Mouse (Mus musculus): ENCODE data around the gene Pycard. TPM values are rescaled to one million over a fixed set of nuclear protein-coding genes. Genes with fewer than 3 reads are reported as not detected.
"Not testable (repeated sequence)": the region's sequence is repeated elsewhere in the genome, so short reads cannot be mapped to it uniquely, and the experiment has no call there.

Pycard gene
- polyA plus RNA-seq (2015; fragmentation: Nextera tagmentation; extraction: Ambion mirVana), result 177 and 185 TPM in 2 replicates

GRCm38 (mm10) chr7:127993341-127993977, at the start of gene Pycard:
TSS of gene Pycard (minus strand) at chr7:127993867.
- H3K4me1 ChIP-seq, result no peaks in the 10 kb centered on the region; the same call in 1 of the 2 replicates
- H3K9ac ChIP-seq, result peak within 1 kb of the TSS; percentile 27; the same call in 1 of the 2 replicates
- H3K27ac ChIP-seq, result peak within 1 kb of the TSS; percentile 84
- H3K36me3 ChIP-seq, result peaks cover 4% of the 10 kb centered on the region; the same call in 1 of the 2 replicates
- WGBS, result 10% methylated on average over 18 of the region's 18 CpGs
- no peaks in the 10 kb centered on the region for H3K9me3 ChIP-seq
- ATAC-seq (ENCODE audit: insufficient read depth, low FRiP score, low read depth), result peak; percentile 68
- no peaks in the 10 kb centered on the region for H3K27me3 ChIP-seq (replicated peaks)
- H3K4me2 ChIP-seq, result peak within 1 kb of the TSS; percentile 63
- peak within 1 kb of the TSS; percentile 44 for H3K4me3 ChIP-seq (replicated peaks)

GRCm38 (mm10) chr7:128042161-128042820, 48.6 kb upstream of the Pycard start:
- H3K4me3 ChIP-seq (replicated peaks); H3K4me1 ChIP-seq; H3K36me3 ChIP-seq; H3K9ac ChIP-seq; H3K27ac ChIP-seq; H3K27me3 ChIP-seq (replicated peaks); H3K4me2 ChIP-seq; H3K9me3 ChIP-seq; ATAC-seq (ENCODE audit: insufficient read depth, low FRiP score, low read depth): not testable (repeated sequence)
- WGBS, result 72% methylated on average over 15 of the region's 15 CpGs

- Histone ChIP-seq H3K27ac (no peak overlapping the region), H3K4me2 (no peak overlapping the region), H3K4me1 (no peaks in the 10 kb centered on the region), H3K4me3 (replicated peaks) (no peak overlapping the region), H3K9me3 (no peaks in the 10 kb centered on the region), H3K27me3 (replicated peaks) (no peaks in the 10 kb centered on the region), H3K36me3 (no peaks in the 10 kb centered on the region), H3K9ac (no peak overlapping the region)
- ATAC-seq (ENCODE audit: insufficient read depth, low FRiP score, low read depth), result no peak
- WGBS, result 88% methylated on average over 4 of the region's 4 CpGs
Observed at GRCm38 (mm10) chr7:128033616-128034015, 39.9 kb upstream of the Pycard start.

GRCm38 (mm10) chr7:128032989-128033293, 39.3 kb upstream of the Pycard start:
- Histone ChIP-seq H3K27ac (peak overlapping the region; percentile 67), H3K36me3 (no peaks in the 10 kb centered on the region), H3K4me2 (no peak overlapping the region), H3K27me3 (replicated peaks) (no peaks in the 10 kb centered on the region), H3K9ac (no peak overlapping the region), H3K4me1 (no peaks in the 10 kb centered on the region), H3K9me3 (no peaks in the 10 kb centered on the region), H3K4me3 (replicated peaks) (no peak overlapping the region)
- WGBS, result 90% methylated on average over 3 of the region's 3 CpGs
- peak; percentile 29; the same call in 1 of the 2 replicates for ATAC-seq (ENCODE audit: insufficient read depth, low FRiP score, low read depth)

- no peak overlapping the region for H3K4me2 ChIP-seq
- 72% methylated on average over 5 of the region's 5 CpGs for WGBS
- H3K36me3 ChIP-seq, result no peaks in the 10 kb centered on the region
- peak; percentile 74 for ATAC-seq (ENCODE audit: insufficient read depth, low FRiP score, low read depth)
- no peaks in the 10 kb centered on the region for H3K9me3 ChIP-seq
- H3K4me1 ChIP-seq, result no peaks in the 10 kb centered on the region
- H3K27ac ChIP-seq, result peak overlapping the region; percentile 67
- no peak overlapping the region for H3K9ac ChIP-seq
- no peaks in the 10 kb centered on the region for H3K27me3 ChIP-seq (replicated peaks)
- no peak overlapping the region for H3K4me3 ChIP-seq (replicated peaks)
Observed at GRCm38 (mm10) chr7:128032290-128032988, 38.8 kb upstream of the Pycard start.

- H3K27ac ChIP-seq, result peak overlapping the region; percentile 67
- H3K27me3 ChIP-seq (replicated peaks), result no peaks in the 10 kb centered on the region
- H3K4me2 ChIP-seq, result no peak overlapping the region
- no peaks in the 10 kb centered on the region for H3K4me1 ChIP-seq
- WGBS, result 42% methylated on average over 9 of the region's 9 CpGs
- no peaks in the 10 kb centered on the region for H3K36me3 ChIP-seq
- peak; percentile 84 for ATAC-seq (ENCODE audit: insufficient read depth, low FRiP score, low read depth)
- no peak overlapping the region for H3K4me3 ChIP-seq (replicated peaks)
- H3K9ac ChIP-seq, result no peak overlapping the region
- H3K9me3 ChIP-seq, result no peaks in the 10 kb centered on the region
Observed at GRCm38 (mm10) chr7:128031403-128031976, 37.8 kb upstream of the Pycard start.

- 74% methylated on average over 4 of the region's 4 CpGs for WGBS
- Histone ChIP-seq H3K27ac (no peak overlapping the region), H3K4me2 (no peak overlapping the region), H3K9me3 (no peaks in the 10 kb centered on the region), H3K4me1 (no peaks in the 10 kb centered on the region), H3K9ac (no peak overlapping the region), H3K36me3 (no peaks in the 10 kb centered on the region), H3K27me3 (replicated peaks) (no peaks in the 10 kb centered on the region), H3K4me3 (replicated peaks) (no peak overlapping the region)
- ATAC-seq (ENCODE audit: insufficient read depth, low FRiP score, low read depth), result no peak
Observed at GRCm38 (mm10) chr7:128025381-128025780, 31.7 kb upstream of the Pycard start.

- no peak overlapping the region for H3K27ac ChIP-seq
- WGBS, result 81% methylated on average over 4 of the region's 4 CpGs
- H3K27me3 ChIP-seq (replicated peaks), result no peaks in the 10 kb centered on the region
- no peak overlapping the region for H3K4me2 ChIP-seq
- H3K36me3 ChIP-seq, result no peaks in the 10 kb centered on the region
- no peak overlapping the region for H3K4me3 ChIP-seq (replicated peaks)
- H3K9me3 ChIP-seq, result no peaks in the 10 kb centered on the region
- H3K4me1 ChIP-seq, result no peaks in the 10 kb centered on the region
- H3K9ac ChIP-seq, result no peak overlapping the region
- ATAC-seq (ENCODE audit: insufficient read depth, low FRiP score, low read depth), result no peak
Observed at GRCm38 (mm10) chr7:128024932-128025331, 31.3 kb upstream of the Pycard start.

- no peak for ATAC-seq (ENCODE audit: insufficient read depth, low FRiP score, low read depth)
Observed at GRCm38 (mm10) chr7:128024364-128024763, 30.7 kb upstream of the Pycard start.

GRCm38 (mm10) chr7:128023565-128023964, 29.9 kb upstream of the Pycard start:
- H3K4me1 ChIP-seq, result no peaks in the 10 kb centered on the region
- WGBS, result 87% methylated on average over 4 of the region's 4 CpGs
- no peak overlapping the region for H3K27ac ChIP-seq

More at GRCm38 (mm10) chr7:128024364-128024763, 30.7 kb upstream of the Pycard start:
- Histone ChIP-seq H3K27me3 (replicated peaks) (no peaks in the 10 kb centered on the region), H3K4me2 (no peak overlapping the region), H3K27ac (no peak overlapping the region), H3K9ac (no peak overlapping the region), H3K4me1 (no peaks in the 10 kb centered on the region), H3K4me3 (replicated peaks) (no peak overlapping the region), H3K36me3 (no peaks in the 10 kb centered on the region), H3K9me3 (no peaks in the 10 kb centered on the region)
- 70% methylated on average over 9 of the region's 9 CpGs for WGBS

GRCm38 (mm10) chr7:128022974-128023373, 29.3 kb upstream of the Pycard start:
- Histone ChIP-seq H3K4me2 (no peak overlapping the region), H3K27ac (no peak overlapping the region), H3K36me3 (no peaks in the 10 kb centered on the region), H3K9me3 (no peaks in the 10 kb centered on the region), H3K4me1 (no peaks in the 10 kb centered on the region), H3K9ac (no peak overlapping the region), H3K27me3 (replicated peaks) (no peaks in the 10 kb centered on the region), H3K4me3 (replicated peaks) (no peak overlapping the region)
- ATAC-seq (ENCODE audit: insufficient read depth, low FRiP score, low read depth), result no peak
- 62% methylated on average over 8 of the region's 8 CpGs for WGBS

More at GRCm38 (mm10) chr7:128023565-128023964, 29.9 kb upstream of the Pycard start:
- Histone ChIP-seq H3K36me3 (no peaks in the 10 kb centered on the region), H3K9me3 (no peaks in the 10 kb centered on the region), H3K4me3 (replicated peaks) (no peak overlapping the region), H3K9ac (no peak overlapping the region), H3K4me2 (no peak overlapping the region), H3K27me3 (replicated peaks) (no peaks in the 10 kb centered on the region)
- no peak for ATAC-seq (ENCODE audit: insufficient read depth, low FRiP score, low read depth)

- H3K27ac ChIP-seq, result no peak overlapping the region
- no peak for ATAC-seq (ENCODE audit: insufficient read depth, low FRiP score, low read depth)
- no peak overlapping the region for H3K4me3 ChIP-seq (replicated peaks)
- H3K27me3 ChIP-seq (replicated peaks), result no peaks in the 10 kb centered on the region
- no peaks in the 10 kb centered on the region for H3K36me3 ChIP-seq
- no peak overlapping the region for H3K9ac ChIP-seq
- 81% methylated on average over 2 of the region's 2 CpGs for WGBS
- H3K4me1 ChIP-seq, result no peaks in the 10 kb centered on the region
- H3K9me3 ChIP-seq, result no peaks in the 10 kb centered on the region
- no peak overlapping the region for H3K4me2 ChIP-seq
Observed at GRCm38 (mm10) chr7:128019187-128019586, 25.5 kb upstream of the Pycard start.
